Mouse (Mus musculus): ENCODE results near the gene Spcs1. TPM values are rescaled to one million over a fixed set of nuclear protein-coding genes. Genes with fewer than 3 reads are reported as not detected.

Gene Spcs1
- polyA plus RNA-seq, 1 experiment, result 262 TPM

GRCm38 (mm10) chr14:31000816-31001306 lies 611 bp downstream of the Spcs1 start:
- Histone ChIP-seq H3K27me3 (replicated peaks; ENCODE audit: control insufficient read depth, insufficient read depth, low read length) (no peaks in the 10 kb centered on the region), H3K27ac (ENCODE audit: insufficient read depth, low read depth, low read length) (peak overlapping the region; percentile 68), H3K36me3 (ENCODE audit: control insufficient read depth, insufficient read depth, low read length) (no peaks in the 10 kb centered on the region), H3K4me3 (ENCODE audit: insufficient read depth, low read depth, low read length) (peak overlapping the region; percentile 70), H3K4me1 (ENCODE audit: control insufficient read depth, insufficient read depth, low read length) (peaks cover 2% of the 10 kb centered on the region; the same call in 1 of the 2 replicates)
- TF ChIP-seq POLR2A (IDR thresholded peaks at IDR 0.05; ENCODE audit: low read depth, low read length) (no peak), CTCF (conservative IDR thresholded peaks at IDR 0.05; ENCODE audit: insufficient read depth, insufficient read length, low read depth, low read length) (0 out of 2 replicates have a peak, but pooled peaks have one; percentile 22)
- under 1% methylated on average over 21 of the region's 21 CpGs for WGBS
- DNase-seq, result no peak

GRCm38 (mm10) chr14:31000356-31000755 lies 1.1 kb downstream of the Spcs1 start:
- no peak for TF ChIP-seq CTCF (conservative IDR thresholded peaks at IDR 0.05; ENCODE audit: insufficient read depth, insufficient read length, low read depth, low read length)
- TF ChIP-seq POLR2A (IDR thresholded peaks at IDR 0.05; ENCODE audit: low read depth, low read length), result no peak
- 42% methylated on average over 10 of the region's 10 CpGs for WGBS
- DNase-seq, result no peak
- Histone ChIP-seq H3K4me3 (ENCODE audit: insufficient read depth, low read depth, low read length) (0 out of 2 replicates have a peak overlapping the region, but pooled peaks have one; percentile 4), H3K4me1 (ENCODE audit: control insufficient read depth, insufficient read depth, low read length) (peaks cover 2% of the 10 kb centered on the region; the same call in 1 of the 2 replicates), H3K27me3 (replicated peaks; ENCODE audit: control insufficient read depth, insufficient read depth, low read length) (no peaks in the 10 kb centered on the region), H3K36me3 (ENCODE audit: control insufficient read depth, insufficient read depth, low read length) (no peaks in the 10 kb centered on the region), H3K27ac (ENCODE audit: insufficient read depth, low read depth, low read length) (no peak overlapping the region)

- DNase-seq, result no peak
- no peak overlapping the region for H3K27ac ChIP-seq (ENCODE audit: insufficient read depth, low read depth, low read length)
- H3K4me1 ChIP-seq (ENCODE audit: control insufficient read depth, insufficient read depth, low read length), result no peaks in the 10 kb centered on the region; the same call in 1 of the 2 replicates
- H3K4me3 ChIP-seq (ENCODE audit: insufficient read depth, low read depth, low read length), result no peak overlapping the region
- no peak for TF ChIP-seq POLR2A (IDR thresholded peaks at IDR 0.05; ENCODE audit: low read depth, low read length)
- no peak for TF ChIP-seq CTCF (conservative IDR thresholded peaks at IDR 0.05; ENCODE audit: insufficient read depth, insufficient read length, low read depth, low read length)
- no peaks in the 10 kb centered on the region for H3K36me3 ChIP-seq (ENCODE audit: control insufficient read depth, insufficient read depth, low read length)
- H3K27me3 ChIP-seq (replicated peaks; ENCODE audit: control insufficient read depth, insufficient read depth, low read length), result no peaks in the 10 kb centered on the region
Observed at GRCm38 (mm10) chr14:30996417-30996816, 5.1 kb downstream of the Spcs1 start.

- TF ChIP-seq CTCF (conservative IDR thresholded peaks at IDR 0.05; ENCODE audit: insufficient read depth, insufficient read length, low read depth, low read length) (no peak), POLR2A (IDR thresholded peaks at IDR 0.05; ENCODE audit: low read depth, low read length) (no peak)
- no peak overlapping the region for H3K27ac ChIP-seq (ENCODE audit: insufficient read depth, low read depth, low read length)
- H3K4me1 ChIP-seq (ENCODE audit: control insufficient read depth, insufficient read depth, low read length), result peaks cover 8% of the 10 kb centered on the region; the same call in 1 of the 2 replicates
- H3K4me3 ChIP-seq (ENCODE audit: insufficient read depth, low read depth, low read length), result no peak overlapping the region
- 47% methylated on average over 3 of the region's 3 CpGs for WGBS
- no peaks in the 10 kb centered on the region; the same call in 1 of the 2 replicates for H3K36me3 ChIP-seq (ENCODE audit: control insufficient read depth, insufficient read depth, low read length)
- no peaks in the 10 kb centered on the region for H3K27me3 ChIP-seq (replicated peaks; ENCODE audit: control insufficient read depth, insufficient read depth, low read length)
- peak; percentile 83 for DNase-seq
Observed at GRCm38 (mm10) chr14:30976222-30976621, 25.2 kb downstream of the Spcs1 start.

GRCm38 (mm10) chr14:30974204-30974603 lies 27.3 kb downstream of the Spcs1 start:
- H3K4me3 ChIP-seq (ENCODE audit: insufficient read depth, low read depth, low read length), result no peak overlapping the region
- peaks cover 8% of the 10 kb centered on the region; the same call in 1 of the 2 replicates for H3K4me1 ChIP-seq (ENCODE audit: control insufficient read depth, insufficient read depth, low read length)
- TF ChIP-seq POLR2A (IDR thresholded peaks at IDR 0.05; ENCODE audit: low read depth, low read length) (no peak), CTCF (conservative IDR thresholded peaks at IDR 0.05; ENCODE audit: insufficient read depth, insufficient read length, low read depth, low read length) (no peak)
- peaks cover 2% of the 10 kb centered on the region; the same call in 1 of the 2 replicates for H3K36me3 ChIP-seq (ENCODE audit: control insufficient read depth, insufficient read depth, low read length)
- H3K27me3 ChIP-seq (replicated peaks; ENCODE audit: control insufficient read depth, insufficient read depth, low read length), result no peaks in the 10 kb centered on the region
- DNase-seq, result peak; percentile 57
- WGBS, result 55% methylated on average over 6 of the region's 6 CpGs
- no peak overlapping the region for H3K27ac ChIP-seq (ENCODE audit: insufficient read depth, low read depth, low read length)

- WGBS, result 33% methylated on average over 1 of the region's 1 CpGs
Observed at GRCm38 (mm10) chr14:30960366-30960765, 41.1 kb downstream of the Spcs1 start.

GRCm38 (mm10) chr14:30959031-30959430 lies 42.4 kb downstream of the Spcs1 start:
- 90% methylated on average over 4 of the region's 4 CpGs for WGBS
- H3K36me3 ChIP-seq (ENCODE audit: control insufficient read depth, insufficient read depth, low read length), result peaks cover 2% of the 10 kb centered on the region; the same call in 1 of the 2 replicates

More at GRCm38 (mm10) chr14:30960366-30960765, 41.1 kb downstream of the Spcs1 start:
- peaks cover 3% of the 10 kb centered on the region; the same call in 1 of the 2 replicates for H3K4me1 ChIP-seq (ENCODE audit: control insufficient read depth, insufficient read depth, low read length)
- H3K27ac ChIP-seq (ENCODE audit: insufficient read depth, low read depth, low read length), result peak overlapping the region; percentile 52
- peak; percentile 80 for DNase-seq
- H3K27me3 ChIP-seq (replicated peaks; ENCODE audit: control insufficient read depth, insufficient read depth, low read length), result no peaks in the 10 kb centered on the region
- peaks cover 2% of the 10 kb centered on the region; the same call in 1 of the 2 replicates for H3K36me3 ChIP-seq (ENCODE audit: control insufficient read depth, insufficient read depth, low read length)
- no peak for TF ChIP-seq CTCF (conservative IDR thresholded peaks at IDR 0.05; ENCODE audit: insufficient read depth, insufficient read length, low read depth, low read length)
- TF ChIP-seq POLR2A (IDR thresholded peaks at IDR 0.05; ENCODE audit: low read depth, low read length), result no peak
- H3K4me3 ChIP-seq (ENCODE audit: insufficient read depth, low read depth, low read length), result no peak overlapping the region

More at GRCm38 (mm10) chr14:30959031-30959430, 42.4 kb downstream of the Spcs1 start:
- Histone ChIP-seq H3K4me3 (ENCODE audit: insufficient read depth, low read depth, low read length) (no peak overlapping the region), H3K27ac (ENCODE audit: insufficient read depth, low read depth, low read length) (no peak overlapping the region), H3K4me1 (ENCODE audit: control insufficient read depth, insufficient read depth, low read length) (peaks cover 3% of the 10 kb centered on the region; the same call in 1 of the 2 replicates), H3K27me3 (replicated peaks; ENCODE audit: control insufficient read depth, insufficient read depth, low read length) (no peaks in the 10 kb centered on the region)
- no peak for DNase-seq
- TF ChIP-seq POLR2A (IDR thresholded peaks at IDR 0.05; ENCODE audit: low read depth, low read length) (no peak), CTCF (conservative IDR thresholded peaks at IDR 0.05; ENCODE audit: insufficient read depth, insufficient read length, low read depth, low read length) (no peak)
